Mouse (Mus musculus): ENCODE results near the gene Faiml.

GRCm38 (mm10) chr9:99243895-99244293 lies 6.9 kb upstream of the Faiml start:
- no peak for TF ChIP-seq CTCF (IDR thresholded peaks at IDR 0.05)
- TF ChIP-seq EP300 (IDR thresholded peaks at IDR 0.05; ENCODE audit: insufficient read depth, low read depth, low read length) = no peak
